Mouse (Mus musculus): ENCODE results near the gene Zcwpw1. TPM values are rescaled to one million over a fixed set of nuclear protein-coding genes. Genes with fewer than 3 reads are reported as not detected.

The Zcwpw1 gene
- polyA plus RNA-seq, 1 experiment from 2014 or later: 24.4 TPM

DNA sequence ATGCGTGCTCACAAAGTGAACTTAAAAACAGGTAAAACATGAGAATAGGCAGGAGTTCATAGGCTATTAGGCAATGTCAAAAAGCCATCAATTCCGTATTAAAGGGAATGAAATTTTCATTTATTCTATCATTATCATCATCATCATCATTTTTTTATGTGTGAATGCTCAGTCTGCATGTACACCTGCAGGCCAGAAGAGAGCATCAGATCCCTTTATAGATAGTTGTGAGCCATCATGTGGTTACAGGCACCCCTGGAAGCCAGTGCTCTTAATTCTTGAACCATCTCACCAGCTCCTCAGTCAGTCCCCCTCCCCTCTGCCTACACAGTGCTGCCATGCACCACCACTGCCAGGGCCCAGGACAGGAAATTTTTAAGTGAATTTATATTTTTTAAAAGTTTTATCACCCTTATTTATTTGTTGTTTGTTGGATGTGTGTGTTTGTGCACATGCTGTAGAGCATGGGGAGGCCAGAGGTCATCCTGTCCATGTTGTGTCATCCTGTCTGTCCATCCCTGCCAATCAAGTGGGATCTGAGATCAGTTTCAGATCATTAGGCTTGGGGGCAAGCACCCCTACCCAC, 1.4 kb downstream of the Zcwpw1 start:
- ATAC-seq (ENCODE audit: insufficient number of reproducible peaks, low FRiP score, low TSS enrichment, low read depth): no peak
- 90% methylated on average over 2 of the region's 2 CpGs for WGBS
- no peak overlapping the region for H3K27ac ChIP-seq

GRCm38 (mm10) chr5:137791553-137791952, 4.0 kb downstream of the Zcwpw1 start:
- ATAC-seq (ENCODE audit: insufficient number of reproducible peaks, low FRiP score, low TSS enrichment, low read depth): no peak
- Histone ChIP-seq H3K4me2 (no peak overlapping the region), H3K9ac (no peak overlapping the region), H3K36me3 (no peaks in the 10 kb centered on the region), H3K27ac (no peak overlapping the region), H3K4me1 (peaks cover 7% of the 10 kb centered on the region), H3K4me3 (no peak overlapping the region), H3K27me3 (no peaks in the 10 kb centered on the region), H3K9me3 (no peaks in the 10 kb centered on the region)

More for the DNA sequence above, 1.4 kb downstream of the Zcwpw1 start:
- no peak overlapping the region for H3K4me3 ChIP-seq
- no peaks in the 10 kb centered on the region for H3K9me3 ChIP-seq
- peaks cover 21% of the 10 kb centered on the region for H3K4me1 ChIP-seq
- H3K9ac ChIP-seq: no peak overlapping the region
- H3K36me3 ChIP-seq: 0 out of 2 replicates have a peak, but pooled peaks cover 7% of the 10 kb centered on the region
- no peak overlapping the region for H3K4me2 ChIP-seq
- no peaks in the 10 kb centered on the region for H3K27me3 ChIP-seq

DNA sequence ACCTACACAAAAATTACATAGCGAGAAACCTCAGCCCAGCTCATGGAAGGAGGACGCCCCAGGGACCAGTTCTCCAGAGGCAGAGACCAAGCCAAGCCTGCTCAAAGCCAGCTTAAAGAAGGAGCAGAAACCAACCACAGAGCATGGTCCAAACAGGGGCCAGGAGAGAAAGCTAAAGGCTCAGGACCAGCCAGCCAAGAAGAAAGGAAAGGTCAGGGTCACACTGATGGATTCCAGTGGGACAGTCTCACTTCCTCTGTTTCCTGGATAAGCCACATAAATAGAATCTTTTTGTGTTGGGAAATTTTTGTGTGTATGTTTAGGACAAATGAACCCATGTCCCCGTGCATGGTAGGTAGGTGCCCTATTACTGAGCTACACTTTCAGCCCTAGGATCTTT, 9.0 kb downstream of the Zcwpw1 start:
- Histone ChIP-seq H3K9ac (no peak overlapping the region), H3K27me3 (no peaks in the 10 kb centered on the region), H3K4me1 (no peaks in the 10 kb centered on the region), H3K9me3 (no peaks in the 10 kb centered on the region), H3K36me3 (no peaks in the 10 kb centered on the region), H3K4me2 (no peak overlapping the region), H3K27ac (no peak overlapping the region), H3K4me3 (no peak overlapping the region)
- no peak for ATAC-seq (ENCODE audit: insufficient number of reproducible peaks, low FRiP score, low TSS enrichment, low read depth)
- 75% methylated on average over 3 of the region's 3 CpGs for WGBS

DNA sequence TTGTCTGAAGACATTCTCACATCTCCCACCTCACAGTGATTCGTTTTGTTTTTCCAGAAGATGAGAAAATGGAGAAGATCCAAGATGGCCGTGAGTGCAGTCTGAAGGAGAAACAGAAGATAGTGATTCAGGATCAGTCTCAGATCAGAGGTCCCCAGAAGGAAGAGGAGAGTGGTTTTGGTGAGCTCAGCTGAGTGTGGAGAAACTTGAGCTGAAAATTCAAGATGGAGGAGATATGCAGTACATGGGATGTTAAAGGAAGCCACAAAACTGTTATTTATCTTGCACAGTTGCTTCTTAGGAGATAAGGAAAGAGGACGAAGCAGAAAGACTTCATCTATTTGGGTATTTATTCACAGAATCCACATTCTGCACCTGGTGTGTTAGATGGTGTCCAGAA, 13.3 kb downstream of the Zcwpw1 start:
- no peak overlapping the region for H3K4me3 ChIP-seq
- H3K9me3 ChIP-seq: no peaks in the 10 kb centered on the region
- H3K4me2 ChIP-seq: no peak overlapping the region
- H3K27me3 ChIP-seq: no peaks in the 10 kb centered on the region
- H3K36me3 ChIP-seq: no peaks in the 10 kb centered on the region
- H3K4me1 ChIP-seq: no peaks in the 10 kb centered on the region
- no peak overlapping the region for H3K9ac ChIP-seq
- no peak for ATAC-seq (ENCODE audit: insufficient number of reproducible peaks, low FRiP score, low TSS enrichment, low read depth)
- 77% methylated on average over 3 of the region's 3 CpGs for WGBS
- no peak overlapping the region for H3K27ac ChIP-seq

GRCm38 (mm10) chr5:137806158-137806557, 18.6 kb downstream of the Zcwpw1 start:
- Histone ChIP-seq H3K9ac (no peak overlapping the region), H3K27ac (no peak overlapping the region), H3K9me3 (no peaks in the 10 kb centered on the region), H3K36me3 (no peaks in the 10 kb centered on the region), H3K27me3 (no peaks in the 10 kb centered on the region), H3K4me3 (no peak overlapping the region), H3K4me2 (no peak overlapping the region), H3K4me1 (no peaks in the 10 kb centered on the region)
- ATAC-seq (ENCODE audit: insufficient number of reproducible peaks, low FRiP score, low TSS enrichment, low read depth): no peak
- 62% methylated on average over 1 of the region's 1 CpGs for WGBS

- WGBS: 82% methylated on average over 5 of the region's 5 CpGs
- Histone ChIP-seq H3K36me3 (no peaks in the 10 kb centered on the region), H3K4me2 (no peak overlapping the region), H3K27ac (no peak overlapping the region), H3K4me3 (no peak overlapping the region), H3K9ac (no peak overlapping the region), H3K27me3 (no peaks in the 10 kb centered on the region), H3K4me1 (no peaks in the 10 kb centered on the region), H3K9me3 (no peaks in the 10 kb centered on the region)
- ATAC-seq (ENCODE audit: insufficient number of reproducible peaks, low FRiP score, low TSS enrichment, low read depth): no peak
Measured at GRCm38 (mm10) chr5:137808316-137808715, 20.7 kb downstream of the Zcwpw1 start.

DNA sequence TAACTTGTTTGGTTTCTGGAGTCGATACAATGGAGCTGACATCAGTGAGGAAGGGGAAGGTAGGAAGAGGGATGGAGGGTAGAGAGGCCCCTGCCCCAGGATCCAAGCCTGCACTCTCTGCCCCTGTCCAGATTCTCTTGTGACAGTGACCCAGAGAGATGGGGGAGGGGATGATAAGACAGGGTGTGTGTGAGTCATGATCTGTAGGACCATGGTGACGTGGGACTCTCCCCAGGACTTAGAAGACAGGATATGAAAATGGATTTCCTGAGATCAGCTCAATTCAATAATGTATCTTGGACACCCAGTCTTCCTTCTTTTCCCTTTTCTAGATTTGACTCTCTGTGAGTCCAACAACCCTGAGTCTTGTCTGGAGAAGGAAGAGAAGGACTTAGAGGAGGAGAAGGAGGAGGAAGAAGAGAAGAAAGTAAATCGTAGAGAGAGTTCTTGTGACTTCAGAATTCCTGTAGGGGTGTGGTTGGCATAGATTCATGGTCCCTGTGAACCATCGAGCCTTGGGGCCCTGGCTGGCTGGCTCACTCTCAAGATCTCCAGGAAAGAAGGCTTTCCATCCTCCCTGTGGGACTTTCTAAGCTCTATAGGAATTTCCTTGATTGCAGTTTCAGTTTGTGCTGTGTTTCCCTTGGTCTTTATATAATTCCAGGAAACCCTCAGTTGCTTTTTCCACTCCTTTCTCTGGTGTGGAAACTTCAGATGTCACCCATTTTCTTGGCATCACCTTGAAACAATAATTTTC, 30.0 kb downstream of the Zcwpw1 start:
- Histone ChIP-seq H3K4me2 (no peak overlapping the region), H3K9me3 (no peaks in the 10 kb centered on the region), H3K4me3 (no peak overlapping the region), H3K9ac (no peak overlapping the region), H3K36me3 (0 out of 2 replicates have a peak, but pooled peaks cover 2% of the 10 kb centered on the region), H3K27ac (no peak overlapping the region), H3K4me1 (no peaks in the 10 kb centered on the region), H3K27me3 (no peaks in the 10 kb centered on the region)
- whole genome bisulfite sequencing: 61% methylated on average over 4 of the region's 4 CpGs
- ATAC-seq (ENCODE audit: insufficient number of reproducible peaks, low FRiP score, low TSS enrichment, low read depth): no peak

GRCm38 (mm10) chr5:137822126-137822525, 34.5 kb downstream of the Zcwpw1 start:
- 67% methylated on average over 4 of the region's 4 CpGs for WGBS
- Histone ChIP-seq H3K4me1 (no peaks in the 10 kb centered on the region), H3K4me2 (no peak overlapping the region), H3K36me3 (no peaks in the 10 kb centered on the region), H3K4me3 (no peak overlapping the region), H3K27me3 (no peaks in the 10 kb centered on the region), H3K27ac (no peak overlapping the region), H3K9ac (no peak overlapping the region), H3K9me3 (no peaks in the 10 kb centered on the region)
- ATAC-seq (ENCODE audit: insufficient number of reproducible peaks, low FRiP score, low TSS enrichment, low read depth): no peak

GRCm38 (mm10) chr5:137822602-137823001, 35.0 kb downstream of the Zcwpw1 start:
- Histone ChIP-seq H3K4me1 (no peaks in the 10 kb centered on the region), H3K9ac (no peak overlapping the region), H3K36me3 (no peaks in the 10 kb centered on the region), H3K9me3 (no peaks in the 10 kb centered on the region), H3K27me3 (no peaks in the 10 kb centered on the region), H3K4me3 (no peak overlapping the region), H3K27ac (no peak overlapping the region), H3K4me2 (no peak overlapping the region)
- WGBS: 65% methylated on average over 1 of the region's 1 CpGs
- ATAC-seq (ENCODE audit: insufficient number of reproducible peaks, low FRiP score, low TSS enrichment, low read depth): no peak

- no peak overlapping the region for H3K27ac ChIP-seq
- H3K9me3 ChIP-seq: no peaks in the 10 kb centered on the region
- H3K4me3 ChIP-seq: no peak overlapping the region
- no peak for ATAC-seq (ENCODE audit: insufficient number of reproducible peaks, low FRiP score, low TSS enrichment, low read depth)
- no peaks in the 10 kb centered on the region for H3K27me3 ChIP-seq
- 84% methylated on average over 6 of the region's 6 CpGs for WGBS
- H3K4me1 ChIP-seq: no peaks in the 10 kb centered on the region
- H3K4me2 ChIP-seq: no peak overlapping the region
- no peak overlapping the region for H3K9ac ChIP-seq
- H3K36me3 ChIP-seq: no peaks in the 10 kb centered on the region
Measured at GRCm38 (mm10) chr5:137823455-137824045, 36.0 kb downstream of the Zcwpw1 start.

GRCm38 (mm10) chr5:137825030-137825429, 37.4 kb downstream of the Zcwpw1 start:
- H3K4me2 ChIP-seq: no peak overlapping the region
- ATAC-seq (ENCODE audit: insufficient number of reproducible peaks, low FRiP score, low TSS enrichment, low read depth): no peak
- H3K36me3 ChIP-seq: no peaks in the 10 kb centered on the region
- no peaks in the 10 kb centered on the region for H3K9me3 ChIP-seq
- no peak overlapping the region for H3K4me3 ChIP-seq
- no peaks in the 10 kb centered on the region for H3K27me3 ChIP-seq
- H3K9ac ChIP-seq: no peak overlapping the region
- H3K27ac ChIP-seq: no peak overlapping the region
- H3K4me1 ChIP-seq: no peaks in the 10 kb centered on the region
- 89% methylated on average over 3 of the region's 3 CpGs for WGBS

DNA sequence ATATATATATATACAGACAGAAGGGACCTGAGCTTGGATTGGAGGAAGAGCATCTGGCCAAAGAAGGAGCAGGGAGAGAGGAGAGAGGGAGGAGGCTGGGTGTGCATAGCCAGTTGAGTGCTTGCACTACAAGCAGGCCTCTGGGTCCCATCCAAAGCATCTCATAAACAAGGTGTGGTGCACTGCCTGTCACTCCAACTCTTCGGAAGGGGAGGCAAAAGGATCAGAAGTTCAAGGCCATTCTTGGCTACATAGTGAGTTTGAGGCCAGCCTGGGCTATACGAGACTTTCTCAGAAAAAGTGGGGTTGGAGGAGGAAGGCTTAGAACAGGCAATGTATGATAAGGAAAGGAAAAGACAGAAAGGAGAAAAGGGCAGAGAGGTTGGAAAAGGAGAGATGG, 38.4 kb downstream of the Zcwpw1 start:
- no peaks in the 10 kb centered on the region for H3K27me3 ChIP-seq
- H3K4me3 ChIP-seq: no peak overlapping the region
- no peaks in the 10 kb centered on the region for H3K36me3 ChIP-seq
- no peaks in the 10 kb centered on the region for H3K4me1 ChIP-seq
- H3K9ac ChIP-seq: no peak overlapping the region
- H3K4me2 ChIP-seq: no peak overlapping the region
- ATAC-seq (ENCODE audit: insufficient number of reproducible peaks, low FRiP score, low TSS enrichment, low read depth): no peak
- no peak overlapping the region for H3K27ac ChIP-seq
- 74% methylated on average over 2 of the region's 2 CpGs for WGBS
- H3K9me3 ChIP-seq: no peaks in the 10 kb centered on the region
